Mouse (Mus musculus): ENCODE data around the gene Fgfr2. TPM values are rescaled to one million over a fixed set of nuclear protein-coding genes. Genes with fewer than 3 reads are reported as not detected.
A peak's percentile ranks its signal among the peaks of the same experiment; 100 is the strongest.

The Fgfr2 gene
- polyA plus RNA-seq, 1 experiment, result 0.17 TPM

DNA sequence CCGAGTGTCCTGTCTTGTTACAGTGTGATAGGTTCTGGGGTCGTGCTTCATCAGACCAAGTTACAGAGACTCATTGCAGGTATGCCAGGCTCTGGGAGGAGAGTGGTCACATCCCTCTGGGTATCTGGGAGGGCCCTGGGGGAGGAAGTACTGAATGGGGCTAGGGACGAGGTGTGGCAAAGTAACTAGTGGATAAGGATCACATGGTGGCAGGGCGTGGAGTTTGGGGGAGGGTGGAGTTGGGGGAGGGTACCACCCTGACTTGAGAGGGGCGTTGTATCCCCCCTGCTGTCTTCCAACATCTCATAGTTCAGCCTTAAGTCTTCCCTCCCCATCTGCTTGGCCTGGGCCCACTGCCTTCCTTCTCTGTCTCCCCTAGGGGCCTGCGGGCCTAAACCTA, 443.6 kb downstream of the Fgfr2 start:
- no peaks in the 10 kb centered on the region for H3K27me3 ChIP-seq (ENCODE audit: control insufficient read depth, insufficient read depth, insufficient read length)
- H3K36me3 ChIP-seq (ENCODE audit: control insufficient read depth, insufficient read depth), result no peaks in the 10 kb centered on the region
- no peak overlapping the region for H3K4me3 ChIP-seq
- TF ChIP-seq MYOD1 (IDR thresholded peaks at IDR 0.05; ENCODE audit: control insufficient read depth in 1 of 3, insufficient read length in 2 of 3, low read depth in 2 of 3) (no peak), POLR2AphosphoS2 (IDR thresholded peaks at IDR 0.05; ENCODE audit: insufficient read length, low read depth) (no peak), CEBPB (IDR thresholded peaks at IDR 0.05; ENCODE audit: insufficient read depth, poor library complexity, severe bottlenecking) (no peak), POLR2A (IDR thresholded peaks at IDR 0.05; ENCODE audit: insufficient read length, low read depth) (no peak), MYOG (IDR thresholded peaks at IDR 0.05; ENCODE audit: control insufficient read depth in 1 of 3, insufficient read depth in 1 of 3, insufficient read length in 2 of 3, low read depth in 2 of 3) (no peak), REST (IDR thresholded peaks at IDR 0.05; ENCODE audit: insufficient read depth, insufficient read length) (no peak), SRF (IDR thresholded peaks at IDR 0.05; ENCODE audit: control insufficient read depth, insufficient read length, low read depth) (no peak), TCF3 (IDR thresholded peaks at IDR 0.05; ENCODE audit: insufficient read length, low read depth) (no peak), E2F4 (IDR thresholded peaks at IDR 0.05; ENCODE audit: insufficient read depth) (no peak), TCF12 (IDR thresholded peaks at IDR 0.05; ENCODE audit: insufficient read depth, poor library complexity, severe bottlenecking) (no peak), USF1 (IDR thresholded peaks at IDR 0.05; ENCODE audit: low read depth) (no peak)
- no peaks in the 10 kb centered on the region for H3K79me2 ChIP-seq (ENCODE audit: control insufficient read depth, insufficient read depth)
- H3ac ChIP-seq (ENCODE audit: control insufficient read depth, insufficient read length), result no peak overlapping the region
- no peak overlapping the region for H3K4me2 ChIP-seq (ENCODE audit: low read depth)

- no peak for TF ChIP-seq TCF3 (IDR thresholded peaks at IDR 0.05; ENCODE audit: insufficient read length, low read depth)
- TF ChIP-seq MYOG (IDR thresholded peaks at IDR 0.05; ENCODE audit: control insufficient read depth in 1 of 3, insufficient read depth in 1 of 3, insufficient read length in 2 of 3, low read depth in 2 of 3), result no peak
- TF ChIP-seq POLR2AphosphoS2 (IDR thresholded peaks at IDR 0.05; ENCODE audit: insufficient read length, low read depth), result no peak
- TF ChIP-seq USF1 (IDR thresholded peaks at IDR 0.05; ENCODE audit: low read depth), result no peak
- TF ChIP-seq SRF (IDR thresholded peaks at IDR 0.05; ENCODE audit: control insufficient read depth, insufficient read length, low read depth), result no peak
- no peak for TF ChIP-seq MYOD1 (IDR thresholded peaks at IDR 0.05; ENCODE audit: control insufficient read depth in 1 of 3, insufficient read length in 2 of 3, low read depth in 2 of 3)
- no peaks in the 10 kb centered on the region for H3K36me3 ChIP-seq (ENCODE audit: control insufficient read depth, insufficient read depth)
- no peak overlapping the region for H3ac ChIP-seq (ENCODE audit: control insufficient read depth, insufficient read length)
- no peak overlapping the region for H3K4me2 ChIP-seq (ENCODE audit: low read depth)
- no peak overlapping the region for H3K4me3 ChIP-seq
- H3K79me2 ChIP-seq (ENCODE audit: control insufficient read depth, insufficient read depth), result no peaks in the 10 kb centered on the region
- no peaks in the 10 kb centered on the region for H3K27me3 ChIP-seq (ENCODE audit: control insufficient read depth, insufficient read depth, insufficient read length)
Observed at GRCm38 (mm10) chr7:132679117-132679516, 444.0 kb downstream of the Fgfr2 start.

DNA sequence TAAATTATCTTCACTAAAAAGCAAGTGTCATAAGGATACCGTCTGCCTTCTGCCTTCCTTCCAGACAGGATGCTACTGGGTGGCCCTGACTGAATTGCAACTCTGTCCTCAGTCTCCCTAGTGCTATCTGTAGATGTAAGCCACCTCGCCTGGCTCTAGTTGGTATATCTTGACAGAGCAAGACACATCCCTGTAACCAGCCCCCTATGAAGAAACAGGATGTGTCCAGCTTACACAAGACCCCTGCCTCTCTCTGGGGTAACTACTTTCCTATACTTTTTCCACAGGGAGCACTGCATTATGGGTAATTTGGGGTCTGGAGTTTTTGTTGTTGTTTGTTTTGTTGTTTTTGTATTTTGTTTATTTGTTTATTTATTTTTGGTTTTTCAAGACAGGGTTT, 447.2 kb downstream of the Fgfr2 start:
- H3K4me2 ChIP-seq (ENCODE audit: low read depth), result no peak overlapping the region
- no peak overlapping the region for H3ac ChIP-seq (ENCODE audit: control insufficient read depth, insufficient read length)
- H3K79me2 ChIP-seq (ENCODE audit: control insufficient read depth, insufficient read depth), result no peaks in the 10 kb centered on the region
- TF ChIP-seq REST (IDR thresholded peaks at IDR 0.05; ENCODE audit: insufficient read depth, insufficient read length) (no peak), E2F4 (IDR thresholded peaks at IDR 0.05; ENCODE audit: insufficient read depth) (no peak), MYOG (IDR thresholded peaks at IDR 0.05; ENCODE audit: control insufficient read depth in 1 of 3, insufficient read depth in 1 of 3, insufficient read length in 2 of 3, low read depth in 2 of 3) (no peak), TCF3 (IDR thresholded peaks at IDR 0.05; ENCODE audit: insufficient read length, low read depth) (no peak), POLR2AphosphoS2 (IDR thresholded peaks at IDR 0.05; ENCODE audit: insufficient read length, low read depth) (no peak), TCF12 (IDR thresholded peaks at IDR 0.05; ENCODE audit: insufficient read depth, poor library complexity, severe bottlenecking) (no peak), CEBPB (IDR thresholded peaks at IDR 0.05; ENCODE audit: insufficient read depth, poor library complexity, severe bottlenecking) (no peak), USF1 (IDR thresholded peaks at IDR 0.05; ENCODE audit: low read depth) (no peak), SRF (IDR thresholded peaks at IDR 0.05; ENCODE audit: control insufficient read depth, insufficient read length, low read depth) (no peak), MAX (IDR thresholded peaks at IDR 0.05; ENCODE audit: low read depth) (no peak), MYOD1 (IDR thresholded peaks at IDR 0.05; ENCODE audit: control insufficient read depth in 1 of 3, insufficient read length in 2 of 3, low read depth in 2 of 3) (no peak), POLR2A (IDR thresholded peaks at IDR 0.05; ENCODE audit: insufficient read length, low read depth) (no peak)
- no peaks in the 10 kb centered on the region for H3K27me3 ChIP-seq (ENCODE audit: control insufficient read depth, insufficient read depth, insufficient read length)
- no peaks in the 10 kb centered on the region for H3K36me3 ChIP-seq (ENCODE audit: control insufficient read depth, insufficient read depth)
- no peak overlapping the region for H3K4me3 ChIP-seq

DNA sequence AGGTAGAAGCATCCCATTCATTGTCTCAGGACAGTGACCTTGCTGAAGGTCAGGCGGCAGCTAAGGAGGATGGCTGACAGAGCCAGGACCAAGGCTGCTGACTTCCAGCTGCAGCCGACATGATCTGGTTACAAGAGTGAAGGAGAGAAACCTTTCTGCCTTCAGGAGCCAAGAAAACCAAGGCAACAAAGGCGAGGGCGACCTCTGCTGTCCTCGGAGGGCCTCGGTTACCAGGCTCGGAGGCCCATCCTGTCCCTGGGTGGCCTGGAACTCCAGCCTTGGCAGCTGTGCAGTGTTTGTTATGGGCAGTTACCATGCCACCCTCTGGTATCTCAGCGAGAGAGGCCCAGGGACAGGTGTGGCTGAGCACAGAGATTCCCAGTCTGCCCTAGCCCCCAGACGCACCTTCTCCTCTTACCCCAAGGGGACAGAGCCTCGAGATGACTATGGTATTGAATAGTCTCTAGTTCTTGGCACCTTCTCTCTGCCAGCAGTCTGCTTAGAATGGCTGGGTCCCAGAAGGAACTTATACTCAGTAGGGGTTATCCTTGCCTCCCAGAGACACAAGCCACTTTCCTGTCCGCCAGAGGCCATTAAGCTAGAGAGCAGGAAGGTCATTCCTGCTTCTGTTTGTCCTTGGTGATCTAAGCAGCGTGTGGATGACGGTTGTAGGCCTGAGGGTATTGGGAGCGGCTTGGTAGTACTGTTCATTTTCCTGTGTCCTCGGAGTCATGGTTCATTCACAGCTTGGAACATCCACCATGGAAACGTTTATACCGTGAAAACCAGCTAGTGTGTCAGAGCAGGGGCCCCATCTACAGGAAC, 449.0 kb downstream of the Fgfr2 start:
- Histone ChIP-seq H3K4me3 (no peak overlapping the region), H3K27me3 (ENCODE audit: control insufficient read depth, insufficient read depth, insufficient read length) (no peaks in the 10 kb centered on the region), H3K79me2 (ENCODE audit: control insufficient read depth, insufficient read depth) (no peaks in the 10 kb centered on the region), H3K36me3 (ENCODE audit: control insufficient read depth, insufficient read depth) (no peaks in the 10 kb centered on the region), H3ac (ENCODE audit: control insufficient read depth, insufficient read length) (no peak overlapping the region), H3K4me2 (ENCODE audit: low read depth) (no peak overlapping the region)
- TF ChIP-seq MYOD1 (IDR thresholded peaks at IDR 0.05; ENCODE audit: control insufficient read depth in 1 of 3, insufficient read length in 2 of 3, low read depth in 2 of 3) (peak; percentile 74 to 99 (median 94)), MYOG (IDR thresholded peaks at IDR 0.05; ENCODE audit: control insufficient read depth in 1 of 3, insufficient read depth in 1 of 3, insufficient read length in 2 of 3, low read depth in 2 of 3) (peak; percentile 82 to 99 (median 93)), MAX (IDR thresholded peaks at IDR 0.05; ENCODE audit: low read depth) (no peak), TCF12 (IDR thresholded peaks at IDR 0.05; ENCODE audit: insufficient read depth, poor library complexity, severe bottlenecking) (peak; percentile 65), TCF3 (IDR thresholded peaks at IDR 0.05; ENCODE audit: insufficient read length, low read depth) (peak; percentile 64), E2F4 (IDR thresholded peaks at IDR 0.05; ENCODE audit: insufficient read depth) (no peak)
